Comparison of ENCODE assay signal across 9 mouse cellular contexts in the genomic region with DNA sequence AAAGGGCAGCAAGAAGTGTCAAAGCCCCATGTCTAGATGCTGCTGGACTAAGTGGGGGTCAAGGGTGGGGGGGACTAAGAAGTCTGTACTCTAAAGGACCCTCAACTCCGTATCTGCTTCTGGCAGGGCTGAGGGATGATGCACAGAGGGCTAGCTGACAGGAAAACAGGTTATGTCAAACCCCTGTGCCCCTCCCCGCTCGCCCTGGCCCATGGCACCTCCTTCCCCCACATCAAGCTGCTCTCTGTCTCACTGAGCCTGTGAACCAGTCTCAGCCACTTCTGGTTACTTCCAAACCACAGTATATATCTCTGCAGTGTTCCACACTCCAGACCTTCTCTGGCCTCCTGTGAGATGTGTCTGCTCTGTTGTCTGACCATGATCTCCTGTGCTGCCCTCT.
DNase-seq lines count a peak whose midpoint lies in the region; ATAC-seq and TF ChIP-seq lines count a peak whose summit lies in the region.
"Had no signal": no experiment of that assay in that cellular context is flagged by ENCODE, and none has a peak within 500 bp of the region (broad histone marks: within the 10 kb centered on the region; RNA-seq: fewer than 3 reads in every experiment).

No protein-coding gene starts in this region.

- 93% methylated on average over 3 of the region's 3 CpGs for WGBS in forebrain, embryonic 10.5 days
- WGBS in forebrain, postnatal 0 days = 87% methylated on average over 3 of the region's 3 CpGs
- WGBS in midbrain, embryonic 10.5 days = 83% methylated on average over 3 of the region's 3 CpGs
- 79% methylated on average over 3 of the region's 3 CpGs for WGBS in midbrain, embryonic 16.5 days
- 78% methylated on average over 3 of the region's 3 CpGs for WGBS in hindbrain, embryonic 15.5 days
- WGBS in midbrain, embryonic 15.5 days = 76% methylated on average over 3 of the region's 3 CpGs

- H3K27ac ChIP-seq in forebrain, embryonic 10.5 days = peak overlapping the region; percentile 45
- H3K27ac ChIP-seq in forebrain, postnatal 0 days (ENCODE audit: low read depth, low read length) = no peak overlapping the region
- H3K27ac ChIP-seq in midbrain, embryonic 10.5 days (replicated peaks) = peak overlapping the region; percentile 65
- no peak overlapping the region for H3K27ac ChIP-seq in midbrain, embryonic 16.5 days (ENCODE audit: low read length)
- H3K27ac ChIP-seq in hindbrain, embryonic 15.5 days (replicated peaks) = peak overlapping the region; percentile 31
- H3K27ac ChIP-seq in midbrain, embryonic 15.5 days = peak overlapping the region; percentile 21; the same call in 1 of the 2 replicates

- H3K4me2 ChIP-seq in forebrain, postnatal 0 days (ENCODE audit: low read depth) = no peak overlapping the region
- H3K4me2 ChIP-seq in midbrain, embryonic 16.5 days (ENCODE audit: low read length) = no peak overlapping the region
- no peak overlapping the region for H3K4me2 ChIP-seq in hindbrain, embryonic 15.5 days
- no peak overlapping the region for H3K4me2 ChIP-seq in midbrain, embryonic 15.5 days

- peaks cover 25% of the 10 kb centered on the region for H3K4me1 ChIP-seq in forebrain, embryonic 10.5 days
- no peaks in the 10 kb centered on the region for H3K4me1 ChIP-seq in forebrain, postnatal 0 days (ENCODE audit: insufficient read depth)
- H3K4me1 ChIP-seq in midbrain, embryonic 10.5 days = peaks cover 15% of the 10 kb centered on the region
- H3K4me1 ChIP-seq in midbrain, embryonic 16.5 days (ENCODE audit: control insufficient read depth, insufficient read depth, low read length) = peaks cover 12% of the 10 kb centered on the region
- H3K4me1 ChIP-seq in hindbrain, embryonic 15.5 days (replicated peaks) = peaks cover 16% of the 10 kb centered on the region
- peaks cover 12% of the 10 kb centered on the region for H3K4me1 ChIP-seq in midbrain, embryonic 15.5 days

- no peak for DNase-seq in forebrain, embryonic 10.5 days (ENCODE audit: extremely low spot score, low spot score)
- DNase-seq in forebrain, postnatal 0 days = no peak
- DNase-seq in midbrain, embryonic 10.5 days (ENCODE audit: low spot score) = no peak
- no peak for DNase-seq in thymus, postnatal 0 days (ENCODE audit: low spot score)
- no peak for DNase-seq in kidney, postnatal 10 days
- DNase-seq: kidney, adult 2 months had no signal

- H3K9ac ChIP-seq in forebrain, postnatal 0 days = no peak overlapping the region
- H3K9ac ChIP-seq in midbrain, embryonic 16.5 days (ENCODE audit: low read depth, low read length) = no peak overlapping the region
- no peak overlapping the region for H3K9ac ChIP-seq in hindbrain, embryonic 15.5 days
- H3K9ac ChIP-seq in midbrain, embryonic 15.5 days = no peak overlapping the region

- no peaks in the 10 kb centered on the region for H3K36me3 ChIP-seq in forebrain, embryonic 10.5 days (replicated peaks)
- no peaks in the 10 kb centered on the region for H3K36me3 ChIP-seq in forebrain, postnatal 0 days (ENCODE audit: insufficient read depth)
- H3K36me3 ChIP-seq in midbrain, embryonic 10.5 days = no peaks in the 10 kb centered on the region
- no peaks in the 10 kb centered on the region for H3K36me3 ChIP-seq in midbrain, embryonic 16.5 days (ENCODE audit: control insufficient read depth, insufficient read depth, low read length)
- H3K36me3 ChIP-seq in hindbrain, embryonic 15.5 days = no peaks in the 10 kb centered on the region
- no peaks in the 10 kb centered on the region for H3K36me3 ChIP-seq in midbrain, embryonic 15.5 days (replicated peaks)

- no peak for TF ChIP-seq CTCF in forebrain, postnatal 0 days (IDR thresholded peaks at IDR 0.05; ENCODE audit: low read depth)

- H3K9me3 ChIP-seq in forebrain, embryonic 10.5 days = 0 out of 2 replicates have a peak, but pooled peaks cover 3% of the 10 kb centered on the region
- no peaks in the 10 kb centered on the region for H3K9me3 ChIP-seq in forebrain, postnatal 0 days (ENCODE audit: low read length)
- H3K9me3 ChIP-seq in midbrain, embryonic 10.5 days (replicated peaks) = 0 out of 2 replicates have a peak, but pooled peaks cover 4% of the 10 kb centered on the region
- peaks cover 5% of the 10 kb centered on the region for H3K9me3 ChIP-seq in midbrain, embryonic 16.5 days (replicated peaks; ENCODE audit: control insufficient read depth, low read length, poor library complexity, severe bottlenecking)
- no peaks in the 10 kb centered on the region for H3K9me3 ChIP-seq in hindbrain, embryonic 15.5 days
- no peaks in the 10 kb centered on the region for H3K9me3 ChIP-seq in midbrain, embryonic 15.5 days

- H3K27me3 ChIP-seq in forebrain, embryonic 10.5 days (ENCODE audit: poor library complexity, severe bottlenecking) = no peaks in the 10 kb centered on the region
- H3K27me3 ChIP-seq in forebrain, postnatal 0 days (ENCODE audit: insufficient read depth, low read length) = no peaks in the 10 kb centered on the region
- no peaks in the 10 kb centered on the region for H3K27me3 ChIP-seq in midbrain, embryonic 10.5 days (ENCODE audit: low read depth, poor library complexity, severe bottlenecking)
- H3K27me3 ChIP-seq in midbrain, embryonic 16.5 days (ENCODE audit: control insufficient read depth, insufficient read depth, low read depth, low read length) = no peaks in the 10 kb centered on the region
- H3K27me3 ChIP-seq in hindbrain, embryonic 15.5 days = no peaks in the 10 kb centered on the region
- no peaks in the 10 kb centered on the region for H3K27me3 ChIP-seq in midbrain, embryonic 15.5 days (replicated peaks)

- no peak for ATAC-seq in forebrain, postnatal 0 days
- no peak for ATAC-seq in midbrain, embryonic 16.5 days
- ATAC-seq in hindbrain, embryonic 15.5 days (ENCODE audit: low FRiP score, low read depth) = no peak
- 0 out of 2 replicates have a peak, but pooled peaks have one; percentile 10 for ATAC-seq in midbrain, embryonic 15.5 days (replicated peaks)

- no peak overlapping the region for H3K4me3 ChIP-seq in forebrain, embryonic 10.5 days
- no peak overlapping the region for H3K4me3 ChIP-seq in forebrain, postnatal 0 days (ENCODE audit: low read depth, low read length)
- H3K4me3 ChIP-seq in midbrain, embryonic 10.5 days = no peak overlapping the region
- H3K4me3 ChIP-seq in midbrain, embryonic 16.5 days (ENCODE audit: low read depth, low read length) = no peak overlapping the region
- H3K4me3 ChIP-seq in hindbrain, embryonic 15.5 days = no peak overlapping the region
- H3K4me3 ChIP-seq in midbrain, embryonic 15.5 days = no peak overlapping the region

Comparison
In these comparisons a context has a peak if more than half of its experiments do, and no peak if none do; other contexts are left out.
1. H3K27ac ChIP-seq: peak in forebrain, embryonic 10.5 days (single experiment), midbrain, embryonic 10.5 days (single experiment), hindbrain, embryonic 15.5 days (single experiment) and midbrain, embryonic 15.5 days (single experiment); none in forebrain, postnatal 0 days (single experiment) and midbrain, embryonic 16.5 days (single experiment).